In the genomic region with DNA sequence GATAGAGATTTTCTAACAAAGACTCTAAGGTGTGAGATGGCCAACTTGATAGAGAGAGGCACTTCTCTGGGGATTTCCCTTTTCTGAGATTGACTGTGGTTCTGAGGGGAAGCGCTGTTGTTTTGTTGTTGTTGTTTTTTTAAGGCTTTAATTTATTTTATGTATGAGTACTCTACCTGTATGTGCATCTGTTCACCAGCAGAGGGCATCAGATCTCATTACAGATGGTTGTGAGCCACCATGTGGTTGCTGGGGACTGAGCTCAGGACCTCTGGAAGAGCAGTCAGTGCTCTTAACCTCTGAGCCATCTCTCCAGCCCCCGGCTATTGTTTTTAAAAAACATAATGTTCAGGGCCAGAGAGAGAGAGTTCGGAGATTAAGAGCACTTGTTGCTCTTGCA, we compare ENCODE assay signal across 11 mouse cellular contexts. TPM values are rescaled to one million over a fixed set of nuclear protein-coding genes. Genes with fewer than 3 reads are reported as not detected.
"Had no signal": no experiment of that assay in that cellular context is flagged by ENCODE, and none has a peak within 500 bp of the region (broad histone marks: within the 10 kb centered on the region; RNA-seq: fewer than 3 reads in every experiment).

No protein-coding gene starts in this region.

RNA-seq across cellular contexts. Expression of a gene that starts 57.9 kb away (rescaled TPM):
- total RNA-seq: megakaryocyte progenitor cell, adult 5-6 weeks; neutrophil, adult 5-6 weeks had no signal
- polyA plus RNA-seq: kidney, embryonic 14.5 days; large intestine, adult 2 months; limb, embryonic 11.5 days; limb, embryonic 15.5 days; liver, embryonic 12.5 days; lung, embryonic 16.5 days; midbrain, embryonic 13.5 days; myocyte; neural tube, embryonic 12.5 days had no signal
